In the genomic region with DNA sequence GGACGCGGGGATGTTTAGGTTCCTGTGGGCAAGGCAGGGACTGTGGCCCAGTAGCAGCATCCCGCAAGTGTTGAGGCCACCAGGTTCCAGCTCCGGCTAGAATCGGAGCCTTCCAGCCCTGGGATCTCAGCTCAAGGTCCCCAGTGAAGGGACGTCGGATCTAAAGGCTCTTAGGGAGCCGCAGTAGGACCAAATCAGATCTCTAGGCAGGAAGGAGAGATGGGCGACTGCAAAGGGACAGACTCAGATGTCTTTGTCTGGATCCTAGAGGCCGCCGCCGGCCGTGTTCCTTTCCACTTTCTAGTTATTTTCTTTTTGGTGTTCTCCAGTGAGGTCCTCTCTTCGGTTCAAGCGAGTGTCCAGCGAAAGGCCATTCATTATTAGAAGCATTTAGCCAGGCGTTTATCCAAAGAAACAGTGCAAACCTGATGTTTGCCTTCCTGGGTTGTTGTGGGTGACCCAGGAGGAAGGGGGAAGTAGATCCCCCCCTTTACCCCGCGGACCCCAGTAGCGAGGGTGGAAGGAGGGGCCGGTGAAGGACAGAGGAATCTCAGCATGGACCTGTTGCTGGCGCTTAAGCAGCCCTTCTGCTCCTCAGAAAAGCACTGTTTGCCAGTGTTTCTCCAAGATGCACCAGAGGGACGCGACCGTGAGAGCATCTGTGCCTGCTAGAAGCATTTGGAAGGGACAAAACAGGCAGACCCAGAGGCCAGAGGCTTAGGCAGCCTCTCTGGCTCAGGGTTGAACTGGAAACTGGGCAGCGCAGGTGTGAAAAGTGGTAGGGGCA, we compare ENCODE assay signal across 9 mouse cellular contexts. TPM values are rescaled to one million over a fixed set of nuclear protein-coding genes. Genes with fewer than 3 reads are reported as not detected.
DNase-seq lines count a peak whose midpoint lies in the region; ATAC-seq lines count a peak whose summit lies in the region.
"Had no signal": no experiment of that assay in that cellular context is flagged by ENCODE, and none has a peak within 500 bp of the region (broad histone marks: within the 10 kb centered on the region; RNA-seq: fewer than 3 reads in every experiment).

No protein-coding gene starts in this region.

- H3K9ac ChIP-seq in kidney, embryonic 15.5 days, result peak overlapping the region; percentile 51
- peak overlapping the region; percentile 37 for H3K9ac ChIP-seq in hindbrain, embryonic 14.5 days
- H3K9ac ChIP-seq in midbrain, embryonic 13.5 days (replicated peaks), result peak overlapping the region; percentile 70

- 8% methylated on average over 26 of the region's 26 CpGs for WGBS in kidney, embryonic 15.5 days
- 2% methylated on average over 26 of the region's 26 CpGs for WGBS in hindbrain, embryonic 14.5 days
- 1% methylated on average over 26 of the region's 26 CpGs for WGBS in midbrain, embryonic 13.5 days

- no peaks in the 10 kb centered on the region for H3K36me3 ChIP-seq in kidney, embryonic 15.5 days
- no peaks in the 10 kb centered on the region for H3K36me3 ChIP-seq in hindbrain, embryonic 14.5 days (replicated peaks; ENCODE audit: control insufficient read depth, insufficient read depth)
- no peaks in the 10 kb centered on the region for H3K36me3 ChIP-seq in midbrain, embryonic 13.5 days
- H3K36me3 ChIP-seq: G1E had no signal

- H3K9me3 ChIP-seq in kidney, embryonic 15.5 days (replicated peaks), result no peaks in the 10 kb centered on the region
- H3K9me3 ChIP-seq in hindbrain, embryonic 14.5 days (ENCODE audit: control insufficient read depth, low read length), result no peaks in the 10 kb centered on the region
- H3K9me3 ChIP-seq in midbrain, embryonic 13.5 days, result no peaks in the 10 kb centered on the region

- H3K4me3 ChIP-seq in kidney, embryonic 15.5 days (replicated peaks), result peak overlapping the region; percentile 55
- peak overlapping the region; percentile 30 for H3K4me3 ChIP-seq in hindbrain, embryonic 14.5 days (replicated peaks; ENCODE audit: low read length)
- peak overlapping the region; percentile 36 for H3K4me3 ChIP-seq in midbrain, embryonic 13.5 days (replicated peaks)

- peaks cover 49% of the 10 kb centered on the region for H3K27me3 ChIP-seq in kidney, embryonic 15.5 days
- peaks cover 90% of the 10 kb centered on the region for H3K27me3 ChIP-seq in hindbrain, embryonic 14.5 days (ENCODE audit: control insufficient read depth, insufficient read depth, low read length)
- peaks cover 95% of the 10 kb centered on the region for H3K27me3 ChIP-seq in midbrain, embryonic 13.5 days

- no peak for DNase-seq in kidney, adult 11 months
- DNase-seq in embryo, embryonic 11 days, result peak; percentile 31
- DNase-seq in hindbrain, embryonic 14.5 days (ENCODE audit: low spot score), result no peak
- no peak for DNase-seq in layer of hippocampus, postnatal 14 days (ENCODE audit: low spot score in 2 of 2)
- no peak for DNase-seq in gastrocnemius, postnatal 4 days (ENCODE audit: low spot score in 2 of 2)
- DNase-seq in testis, postnatal 10 days (ENCODE audit: low spot score), result no peak

- ATAC-seq in kidney, embryonic 15.5 days (replicated peaks; ENCODE audit: low FRiP score), result no peak
- ATAC-seq in hindbrain, embryonic 14.5 days (ENCODE audit: low FRiP score), result no peak
- no peak for ATAC-seq in midbrain, embryonic 13.5 days

- peak overlapping the region; percentile 92 for H3K27ac ChIP-seq in kidney, embryonic 15.5 days
- H3K27ac ChIP-seq in hindbrain, embryonic 14.5 days, result peak overlapping the region; percentile 77
- peak overlapping the region; percentile 81 for H3K27ac ChIP-seq in midbrain, embryonic 13.5 days

- peaks cover 76% of the 10 kb centered on the region for H3K4me1 ChIP-seq in kidney, embryonic 15.5 days
- H3K4me1 ChIP-seq in hindbrain, embryonic 14.5 days (replicated peaks; ENCODE audit: control insufficient read depth, insufficient read depth, low read length), result no peaks in the 10 kb centered on the region; the same call in 1 of the 2 replicates
- H3K4me1 ChIP-seq in midbrain, embryonic 13.5 days (replicated peaks), result peaks cover 40% of the 10 kb centered on the region

- H3K4me2 ChIP-seq in kidney, embryonic 15.5 days, result peak overlapping the region; percentile 83
- peak overlapping the region; percentile 48 for H3K4me2 ChIP-seq in hindbrain, embryonic 14.5 days (replicated peaks)
- H3K4me2 ChIP-seq in midbrain, embryonic 13.5 days (replicated peaks), result peak overlapping the region; percentile 60

RNA-seq across cellular contexts. Expression of a gene that starts 34.3 kb away (rescaled TPM):
- polyA plus RNA-seq in kidney, embryonic 15.5 days (2015; fragmentation: Nextera tagmentation; extraction: Ambion mirVana), result 230 and 240 TPM in 2 replicates
- 105 and 127 TPM in 2 replicates for polyA plus RNA-seq in hindbrain, embryonic 14.5 days (2014; fragmentation: Nextera tagmentation; extraction: Ambion mirVana)
- 132 and 143 TPM in 2 replicates for polyA plus RNA-seq in midbrain, embryonic 13.5 days (2015; fragmentation: Nextera tagmentation; extraction: Ambion mirVana)
- total RNA-seq in layer of hippocampus, postnatal 14 days (2021), result 10 to 100 TPM; 46.4 to 51.8 TPM
- total RNA-seq in gastrocnemius, postnatal 4 days (2021), result 10 to 100 TPM; 42.6 to 52.1 TPM
- polyA plus RNA-seq: G1E had no signal
